Mouse (Mus musculus) cerebellum, adult 11-12 months (tissue): ENCODE measurements around the gene Myt1.

Source experiments
- DNase-seq: peaks from one replicate; pipeline ENCODE4 v3.0.0; 2022

Myt1 gene

GRCm38 (mm10) chr2:181763006-181763830, at the start of gene Myt1:
Gene Myt1 (plus strand): TSS chr2:181763332.
- DNase-seq = no peak

DNA sequence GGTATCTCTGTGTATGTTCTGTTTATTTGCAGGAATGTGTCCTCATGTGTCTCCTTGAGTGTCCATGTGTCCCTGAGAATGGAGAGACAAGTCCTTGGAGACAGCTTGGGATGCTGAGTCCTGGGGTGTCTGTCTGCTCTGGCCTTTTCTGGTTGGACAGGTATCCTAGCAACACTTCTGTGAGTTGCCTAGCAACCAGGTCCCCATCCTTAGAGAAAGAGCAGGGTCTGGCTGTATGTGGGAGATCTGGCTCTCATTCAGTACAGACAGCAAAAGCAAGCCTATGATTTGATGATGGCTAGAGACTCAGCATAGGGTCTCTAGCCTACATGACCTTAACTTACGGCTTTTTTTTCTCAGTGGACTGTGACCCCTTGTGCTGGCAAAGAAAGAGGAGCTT, 49.4 kb upstream of the Myt1 start:
- DNase-seq = peak; percentile 54

GRCm38 (mm10) chr2:181714903-181715326, 48.2 kb upstream of the Myt1 start, which contains the start of gene Oprl1:
Gene Oprl1 (plus strand): TSS chr2:181715016.
- no peak for DNase-seq

GRCm38 (mm10) chr2:181715382-181715781, 47.8 kb upstream of the Myt1 start:
- no peak for DNase-seq

DNA sequence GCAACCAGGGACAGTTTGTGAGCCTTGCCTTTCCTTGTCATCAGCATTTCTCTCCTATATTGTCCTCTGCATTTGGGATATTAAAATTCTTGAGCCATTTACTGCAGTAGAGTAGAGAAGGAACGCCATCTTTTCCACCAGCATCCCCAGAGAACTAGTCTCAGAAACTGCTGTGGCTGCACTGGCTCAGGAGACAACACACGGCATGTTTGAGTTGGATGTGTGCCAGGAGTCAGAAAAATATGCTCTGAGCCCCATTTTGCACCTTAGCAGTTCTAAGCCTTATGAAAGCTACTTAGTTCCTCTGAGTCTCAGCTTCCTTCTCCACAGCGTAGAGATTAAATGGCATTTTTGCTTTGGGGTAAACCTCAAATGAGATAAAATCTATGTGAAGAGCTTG, 46.1 kb upstream of the Myt1 start:
- DNase-seq = no peak

DNA sequence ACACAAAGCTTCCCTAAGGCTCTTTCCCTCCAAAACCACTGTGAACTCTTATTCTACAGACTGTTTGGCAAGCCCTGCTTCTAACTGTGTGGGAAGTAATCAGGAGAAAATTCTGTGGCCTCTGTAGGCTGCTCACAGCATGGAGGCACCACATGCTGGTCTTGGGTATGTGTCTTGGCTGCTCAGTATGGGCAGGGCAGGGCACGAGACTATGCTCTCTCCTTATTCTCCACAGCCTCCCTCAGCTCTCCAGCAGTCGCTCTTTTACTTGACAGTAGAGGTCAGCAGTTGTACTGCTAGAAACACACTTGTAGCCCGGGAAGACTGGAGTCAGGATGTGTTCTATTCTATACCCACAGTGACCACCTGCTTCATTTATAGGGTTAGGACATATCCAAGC, 43.1 kb upstream of the Myt1 start:
- DNase-seq = peak; percentile 60

- peak; percentile 81 for DNase-seq
These were observed 41.9 kb upstream of the Myt1 start for GRCm38 (mm10) chr2:181721200-181721599.

DNA sequence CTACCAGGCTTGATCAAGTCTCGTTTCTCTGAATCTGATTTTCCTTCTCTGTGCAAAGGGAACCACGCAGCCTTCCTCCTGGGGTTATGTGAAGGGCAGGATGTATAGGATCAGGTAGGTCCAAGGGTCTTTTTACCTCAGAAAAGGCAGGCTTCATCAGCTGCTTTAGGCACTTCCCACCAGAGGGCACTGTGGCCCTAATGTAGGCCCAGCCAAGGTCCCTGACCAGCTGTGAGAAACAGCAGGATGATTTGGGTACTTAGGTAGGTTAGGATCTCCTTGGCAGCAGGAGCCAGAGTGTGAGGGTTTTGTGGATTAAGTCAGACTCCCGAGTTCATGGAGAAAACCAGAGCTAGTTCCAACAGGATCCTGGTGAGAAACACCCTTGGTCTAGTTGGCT, 40.9 kb upstream of the Myt1 start:
- peak; percentile 33 for DNase-seq

- DNase-seq = no peak
These were observed 35.4 kb upstream of the Myt1 start for GRCm38 (mm10) chr2:181727659-181728262.

GRCm38 (mm10) chr2:181730051-181730450, 33.1 kb upstream of the Myt1 start:
- no peak for DNase-seq

DNA sequence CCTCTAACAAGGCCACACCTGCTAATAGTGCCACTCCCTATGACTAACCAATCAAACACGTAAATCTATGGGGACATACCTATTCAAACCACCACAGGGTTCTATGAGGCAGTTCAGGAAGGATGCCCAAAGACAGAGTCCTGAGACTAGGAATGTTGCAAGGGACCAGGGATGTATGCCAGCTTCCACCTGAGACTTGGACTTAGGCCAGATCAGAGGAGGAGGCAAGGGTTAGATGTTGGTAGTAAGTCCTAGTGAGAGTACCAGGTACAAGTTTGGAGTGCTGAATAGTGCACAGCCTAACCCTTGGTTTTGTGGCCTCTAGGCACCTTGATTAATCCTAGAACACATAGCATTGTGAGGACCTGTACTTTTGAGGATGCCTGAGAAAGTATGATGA, 10.5 kb upstream of the Myt1 start:
- peak; percentile 68 for DNase-seq

DNA sequence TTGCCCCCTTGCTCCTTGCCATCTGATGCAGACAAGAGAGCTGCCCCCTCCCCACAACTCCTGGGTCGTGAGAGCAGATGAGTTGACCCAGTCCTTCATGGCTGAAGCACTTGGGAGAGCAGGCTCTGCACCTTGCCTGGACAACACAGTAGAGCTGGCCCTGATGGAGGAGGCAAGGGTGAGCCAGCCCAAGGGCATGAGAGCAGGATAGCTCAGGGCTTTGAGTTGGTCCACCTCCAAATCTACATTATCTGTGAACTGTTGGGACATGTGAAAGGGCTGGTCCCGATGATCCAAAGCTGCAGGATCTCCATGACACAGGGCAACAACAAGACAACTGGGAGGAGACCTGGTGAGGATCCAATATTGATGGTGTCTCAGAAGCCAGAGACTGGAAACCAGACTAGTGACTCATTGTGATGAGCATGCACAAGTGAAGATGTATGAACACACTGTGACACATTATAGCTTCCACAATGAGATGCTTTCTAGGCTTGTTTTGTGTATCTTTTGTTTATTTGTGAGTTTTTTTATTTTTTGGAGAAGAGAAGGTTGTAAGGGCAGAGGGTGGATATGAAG, 4.9 kb upstream of the Myt1 start:
- peak; percentile 52 for DNase-seq

- DNase-seq = peak; percentile 94
These were observed 4.1 kb upstream of the Myt1 start for GRCm38 (mm10) chr2:181759041-181759440.

- DNase-seq = no peak
These were observed 875 bp downstream of the Myt1 start for GRCm38 (mm10) chr2:181763886-181764527.

DNA sequence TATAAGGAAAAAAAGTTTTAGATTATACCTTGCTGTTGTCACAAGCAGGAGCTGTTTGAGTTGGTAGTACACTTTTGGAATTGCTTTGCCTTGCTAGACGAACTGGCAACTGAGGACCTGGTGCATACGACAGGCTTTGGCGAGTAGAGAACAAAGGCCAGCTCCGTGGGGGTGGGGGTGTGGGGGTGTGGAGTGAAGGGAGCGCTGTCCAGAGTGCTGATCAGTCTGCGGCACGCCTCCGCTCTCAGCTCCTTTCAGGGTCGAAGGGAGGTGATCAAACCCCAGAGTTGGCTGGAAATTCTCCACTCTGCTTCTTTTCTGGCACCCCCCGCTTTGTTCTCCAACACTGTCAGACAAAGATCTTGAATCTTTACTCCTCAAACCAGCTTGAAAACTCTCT, 1.5 kb downstream of the Myt1 start:
- DNase-seq = peak; percentile 54

- no peak for DNase-seq
These were observed 2.1 kb downstream of the Myt1 start for GRCm38 (mm10) chr2:181765251-181765650.

GRCm38 (mm10) chr2:181766672-181767557, 3.8 kb downstream of the Myt1 start:
- DNase-seq = peak; percentile 75

- DNase-seq = no peak
These were observed 5.3 kb downstream of the Myt1 start for GRCm38 (mm10) chr2:181768451-181768850.

GRCm38 (mm10) chr2:181769397-181769796, 6.3 kb downstream of the Myt1 start:
- DNase-seq = peak; percentile 58

DNA sequence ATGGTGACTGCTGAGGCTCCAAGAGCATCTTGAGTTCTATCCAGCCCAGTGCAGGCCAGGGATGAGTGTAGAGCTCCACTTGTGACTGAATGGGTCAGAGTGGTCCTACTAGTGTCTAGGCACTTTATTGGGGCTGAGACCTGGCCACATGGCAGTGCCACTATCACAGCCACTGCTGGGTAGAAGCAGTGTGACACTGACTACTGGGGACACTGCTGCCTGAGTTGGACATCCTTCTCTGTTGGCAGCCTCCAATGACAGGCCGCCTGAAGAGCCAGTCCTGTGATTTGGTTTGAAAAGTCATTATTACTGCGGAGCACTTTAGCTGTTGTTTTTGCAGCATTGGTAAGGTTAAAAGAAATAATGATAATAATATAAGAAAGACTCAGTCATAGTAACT, 10.1 kb downstream of the Myt1 start:
- DNase-seq = no peak

DNA sequence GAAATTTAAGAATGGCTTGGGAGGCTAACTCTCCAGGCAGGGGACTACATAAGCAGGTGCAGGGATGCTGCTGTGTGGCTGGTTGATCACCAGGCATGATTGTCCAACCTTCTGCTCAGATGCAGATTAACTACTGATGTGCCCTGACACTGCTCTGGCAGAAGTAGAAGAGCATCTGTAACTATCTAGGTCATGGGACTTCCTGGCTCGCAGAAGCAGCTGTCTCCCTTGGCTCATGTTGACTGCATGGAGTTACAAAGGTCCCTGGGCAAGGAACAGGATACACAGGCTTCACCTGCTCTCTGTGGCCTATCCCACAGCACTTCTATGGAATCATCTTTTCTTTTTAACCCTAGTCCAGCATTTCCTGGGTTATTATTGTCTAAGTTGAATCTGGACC, 12.7 kb downstream of the Myt1 start:
- peak; percentile 61 for DNase-seq

DNA sequence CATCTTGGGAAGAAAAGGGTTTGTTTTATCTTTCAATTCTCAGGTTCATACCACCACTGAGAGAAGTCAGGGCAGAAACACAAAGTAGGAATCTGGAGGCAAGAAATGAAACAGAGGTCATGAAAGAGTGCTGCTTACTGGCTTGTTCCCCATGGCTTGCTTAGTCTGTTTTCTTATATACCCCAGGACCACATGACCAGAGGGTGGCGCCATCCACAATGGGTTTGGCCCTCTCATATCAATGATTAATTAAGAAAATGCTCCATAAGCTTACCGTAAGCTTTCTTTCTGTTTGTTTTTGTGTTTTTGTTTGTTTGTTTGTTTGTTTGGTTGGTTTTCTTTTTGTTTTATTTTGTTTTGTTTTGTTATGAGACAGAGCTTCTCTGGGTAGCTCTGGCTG, 14.6 kb downstream of the Myt1 start:
- DNase-seq = no peak
